Mouse (Mus musculus): Measurements from ENCODE around the gene Vmn1r56. TPM values are rescaled to one million over a fixed set of nuclear protein-coding genes. Genes with fewer than 3 reads are reported as not detected.
"Not testable (repeated sequence)": the region's sequence is repeated elsewhere in the genome, so short reads cannot be mapped to it uniquely, and the experiment has no call there.

Vmn1r56 gene
- not detected for polyA plus RNA-seq (2012; fragmentation: generic; extraction: Trizol)
- long read RNA-seq, experiment 1 = 0 reads
- long read RNA-seq, experiment 2 = 0 reads

GRCm38 (mm10) chr7:5196647-5197046, at the start of gene Vmn1r56:
Gene Vmn1r56, minus strand, starts transcription at chr7:5196747.
- not testable (repeated sequence) for H3K36me3 ChIP-seq (ENCODE audit: control insufficient read depth, insufficient read depth)

GRCm38 (mm10) chr7:5218193-5218592, 21.6 kb upstream of the Vmn1r56 start, which contains the start of gene Vmn1r57:
Gene Vmn1r57, plus strand, starts transcription at chr7:5218493.
- H3K36me3 ChIP-seq (ENCODE audit: control insufficient read depth, insufficient read depth); H3ac ChIP-seq (ENCODE audit: control insufficient read depth, insufficient read length, low read depth); H3K79me2 ChIP-seq (ENCODE audit: control insufficient read depth, insufficient read depth); H3K4me3 ChIP-seq (ENCODE audit: insufficient read depth, poor library complexity, severe bottlenecking); H3K27me3 ChIP-seq (ENCODE audit: control insufficient read depth, insufficient read depth, insufficient read length); H3K79me3 ChIP-seq (ENCODE audit: low read depth): not testable (repeated sequence)

More at GRCm38 (mm10) chr7:5196647-5197046, at the start of gene Vmn1r56:
- not testable (repeated sequence) for H3K27me3 ChIP-seq (ENCODE audit: control insufficient read depth, insufficient read depth, insufficient read length); H3K79me3 ChIP-seq (ENCODE audit: low read depth); H3K4me3 ChIP-seq (ENCODE audit: insufficient read depth, poor library complexity, severe bottlenecking); H3ac ChIP-seq (ENCODE audit: control insufficient read depth, insufficient read length, low read depth); H3K79me2 ChIP-seq (ENCODE audit: control insufficient read depth, insufficient read depth)

- H3K36me3 ChIP-seq (ENCODE audit: control insufficient read depth, insufficient read depth); H3ac ChIP-seq (ENCODE audit: control insufficient read depth, insufficient read length, low read depth); H3K79me2 ChIP-seq (ENCODE audit: control insufficient read depth, insufficient read depth); H3K27me3 ChIP-seq (ENCODE audit: control insufficient read depth, insufficient read depth, insufficient read length); H3K4me3 ChIP-seq (ENCODE audit: insufficient read depth, poor library complexity, severe bottlenecking); H3K79me3 ChIP-seq (ENCODE audit: low read depth): not testable (repeated sequence)
Measured at GRCm38 (mm10) chr7:5149570-5149969, 47.0 kb downstream of the Vmn1r56 start, which contains the start of gene Vmn1r55. Gene Vmn1r55, minus strand, starts transcription at chr7:5149670.

Other genes with a start within 250 kb of the Vmn1r56 start
- 0.06 TPM for gene Sbk2, start 232.3 kb downstream of the Vmn1r56 start, polyA plus RNA-seq (2012; fragmentation: generic; extraction: Trizol)
- gene Sbk3, start 225.6 kb downstream of the Vmn1r56 start, polyA plus RNA-seq (2012; fragmentation: generic; extraction: Trizol) = 0.02 TPM
- gene Zfp579, start 200.6 kb downstream of the Vmn1r56 start, polyA plus RNA-seq (2012; fragmentation: generic; extraction: Trizol) = 10.1 TPM
- 12.9 TPM for gene Zfp524, start 182.3 kb downstream of the Vmn1r56 start, polyA plus RNA-seq (2012; fragmentation: generic; extraction: Trizol)
- gene Fiz1, start 182.1 kb downstream of the Vmn1r56 start, polyA plus RNA-seq (2012; fragmentation: generic; extraction: Trizol) = 30.6 TPM
- gene Gm44973, start 181.3 kb downstream of the Vmn1r56 start, polyA plus RNA-seq (2012; fragmentation: generic; extraction: Trizol) = not detected
- gene Zfp865, start 176.4 kb downstream of the Vmn1r56 start, polyA plus RNA-seq (2012; fragmentation: generic; extraction: Trizol) = 16.5 TPM
- 0.34 TPM for gene Ccdc106, start 176.2 kb downstream of the Vmn1r56 start, polyA plus RNA-seq (2012; fragmentation: generic; extraction: Trizol)
- gene 4632433K11Rik, start 162.6 kb downstream of the Vmn1r56 start, polyA plus RNA-seq (2012; fragmentation: generic; extraction: Trizol) = not detected
- 1.5 TPM for gene Zfp784, start 158.3 kb downstream of the Vmn1r56 start, polyA plus RNA-seq (2012; fragmentation: generic; extraction: Trizol)
- gene Zfp580, start 145.2 kb downstream of the Vmn1r56 start, polyA plus RNA-seq (2012; fragmentation: generic; extraction: Trizol) = 13.7 TPM
- 333 TPM for gene U2af2, start 134.6 kb downstream of the Vmn1r56 start, polyA plus RNA-seq (2012; fragmentation: generic; extraction: Trizol)
- gene Epn1, start 116.5 kb downstream of the Vmn1r56 start, polyA plus RNA-seq (2012; fragmentation: generic; extraction: Trizol) = 102 TPM
- gene Rfpl4, start 79.8 kb downstream of the Vmn1r56 start, polyA plus RNA-seq (2012; fragmentation: generic; extraction: Trizol) = not detected
- 0.05 TPM for gene Rasl2-9, start 70.8 kb downstream of the Vmn1r56 start, polyA plus RNA-seq (2012; fragmentation: generic; extraction: Trizol)
- not detected for gene Vmn1r55, start 47.1 kb downstream of the Vmn1r56 start, polyA plus RNA-seq (2012; fragmentation: generic; extraction: Trizol)
- not detected for gene Vmn1r57, start 21.7 kb upstream of the Vmn1r56 start, polyA plus RNA-seq (2012; fragmentation: generic; extraction: Trizol)
- gene Gm5065, start 153.8 kb upstream of the Vmn1r56 start, polyA plus RNA-seq (2012; fragmentation: generic; extraction: Trizol) = not detected
- not detected for gene Nlrp2, start 154.3 kb upstream of the Vmn1r56 start, polyA plus RNA-seq (2012; fragmentation: generic; extraction: Trizol)
- gene Vmn1r58, start 216.6 kb upstream of the Vmn1r56 start, polyA plus RNA-seq (2012; fragmentation: generic; extraction: Trizol) = not detected